Mouse (Mus musculus) myocyte (in vitro differentiated cells): ENCODE measurements around the gene Meis1. TPM values are rescaled to one million over a fixed set of nuclear protein-coding genes. Genes with fewer than 3 reads are reported as not detected.

Experiments used
- H3K27me3 ChIP-seq: one replicate; pipeline ENCODE4 v1.6.1; 2011; ENCODE audit not compliant: control insufficient read depth, insufficient read depth, insufficient read length
- H3K36me3 ChIP-seq: one replicate; pipeline ENCODE4 v1.6.1; 2011; ENCODE audit not compliant: control insufficient read depth, insufficient read depth
- H3K4me2 ChIP-seq: one replicate; pipeline ENCODE4 v1.6.1; 2011; ENCODE audit warnings: low read depth, control low read depth
- H3K4me3 ChIP-seq: one replicate; pipeline ENCODE4 v1.5.1; 2011; ENCODE audit warnings: mild to moderate bottlenecking, control low read depth, moderate library complexity
- H3K79me2 ChIP-seq: one replicate; pipeline ENCODE4 v1.6.1; 2011; ENCODE audit not compliant: control insufficient read depth, insufficient read depth
- H3ac ChIP-seq: one replicate; pipeline ENCODE4 v1.6.1; 2011; ENCODE audit not compliant: control insufficient read depth, insufficient read length
- CEBPB ChIP-seq: IDR thresholded peaks from 2 replicates; pipeline ENCODE4 v1.6.1; 2011; ENCODE audit warnings: mild to moderate bottlenecking, moderate library complexity; ENCODE audit not compliant: poor library complexity, insufficient read depth, severe bottlenecking
- E2F4 ChIP-seq: IDR thresholded peaks from one replicate; pipeline ENCODE4 v1.6.1; 2011; ENCODE audit warnings: mild to moderate bottlenecking, control low read depth, moderate library complexity; ENCODE audit not compliant: insufficient read depth
- MAX ChIP-seq: IDR thresholded peaks from one replicate; pipeline ENCODE4 v1.6.1; 2011; ENCODE audit warnings: low read depth, mild to moderate bottlenecking, control low read depth
- MYOD1 ChIP-seq, 3 experiments: IDR thresholded peaks; one replicate each; pipeline ENCODE4 v1.6.1; 2011; ENCODE audit warnings: control low read depth in 2 of 3, low read depth in 2 of 3, mild to moderate bottlenecking in 2 of 3, moderate library complexity in 1 of 3; ENCODE audit not compliant: insufficient read length in 2 of 3, control insufficient read depth in 1 of 3
- MYOG ChIP-seq, 3 experiments: IDR thresholded peaks; one replicate each; pipeline ENCODE4 v1.6.1; 2011; ENCODE audit warnings: control low read depth in 2 of 3, low read depth in 2 of 3, mild to moderate bottlenecking in 2 of 3; ENCODE audit not compliant: insufficient read length in 2 of 3, control insufficient read depth in 1 of 3, insufficient read depth in 1 of 3
- POLR2A ChIP-seq: IDR thresholded peaks from one replicate; pipeline ENCODE4 v1.6.1; 2011; ENCODE audit warnings: low read depth, mild to moderate bottlenecking, control low read depth, moderate library complexity; ENCODE audit not compliant: insufficient read length
- POLR2AphosphoS2 ChIP-seq: IDR thresholded peaks from one replicate; pipeline ENCODE4 v1.6.1; 2011; ENCODE audit warnings: low read depth, control low read depth; ENCODE audit not compliant: insufficient read length
- REST ChIP-seq: IDR thresholded peaks from one replicate; pipeline ENCODE4 v1.6.1; 2011; ENCODE audit warnings: mild to moderate bottlenecking, control low read depth, moderate library complexity; ENCODE audit not compliant: insufficient read depth, insufficient read length
- SRF ChIP-seq: IDR thresholded peaks from one replicate; pipeline ENCODE4 v1.6.1; 2011; ENCODE audit warnings: low read depth; ENCODE audit not compliant: control insufficient read depth, insufficient read length
- TCF12 ChIP-seq: IDR thresholded peaks from one replicate; pipeline ENCODE4 v1.6.1; 2011; ENCODE audit warnings: mild to moderate bottlenecking, control low read depth; ENCODE audit not compliant: poor library complexity, insufficient read depth, severe bottlenecking
- TCF3 ChIP-seq: IDR thresholded peaks from one replicate; pipeline ENCODE4 v1.6.1; 2011; ENCODE audit warnings: low read depth, control low read depth; ENCODE audit not compliant: insufficient read length
- USF1 ChIP-seq: IDR thresholded peaks from one replicate; pipeline ENCODE4 v1.6.1; 2011; ENCODE audit warnings: low read depth, mild to moderate bottlenecking, control low read depth, moderate library complexity
- polyA plus RNA-seq: library from polyadenylated mRNA; unstranded; fragments of >200 nt; fragmentation: generic; extraction: Trizol; gene quantifications from one replicate; pipeline ENCODE4 v1.2.1, GENCODE M21; 2012; ENCODE audit warnings: missing spikeins

Meis1 gene
- polyA plus RNA-seq, 1 experiment: 7.1 TPM

DNA sequence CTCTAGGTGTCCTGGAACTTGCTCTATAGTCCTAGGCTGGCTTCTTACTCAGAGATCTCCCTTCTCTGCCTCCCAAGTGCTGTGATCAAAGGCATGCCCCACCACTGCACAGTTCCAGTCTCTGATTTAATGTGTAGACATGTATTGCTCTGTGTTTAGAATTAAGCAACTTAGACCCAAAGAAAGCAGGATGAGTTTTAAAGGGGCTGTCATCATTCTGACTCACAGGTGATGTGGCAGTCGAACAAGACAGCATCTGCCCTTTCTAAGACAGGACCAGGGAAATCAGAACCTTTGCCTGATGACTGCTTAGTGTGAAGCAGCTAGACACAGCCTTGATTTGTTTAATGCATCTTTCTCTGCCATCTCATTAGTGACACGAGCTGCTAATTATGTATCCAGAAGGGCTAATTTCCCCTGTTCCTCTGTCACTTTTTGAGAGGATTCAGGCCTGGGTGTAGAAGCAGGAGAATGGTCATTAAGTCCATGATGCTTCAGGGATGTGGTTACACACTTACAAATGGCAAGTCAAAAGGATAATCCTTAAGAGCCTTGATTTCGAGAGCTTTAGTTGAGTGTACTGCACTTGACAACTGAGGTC lies 99.5 kb downstream of the Meis1 start:
- H3K4me3 ChIP-seq: no peak overlapping the region
- no peak overlapping the region for H3K4me2 ChIP-seq
- H3K79me2 ChIP-seq: no peaks in the 10 kb centered on the region
- H3ac ChIP-seq: no peak overlapping the region
- TF ChIP-seq POLR2A (no peak), SRF (no peak), MAX (no peak), MYOG (IDR thresholded peaks at IDR 0.05; ENCODE audit: control insufficient read depth in 1 of 3, insufficient read depth in 1 of 3, insufficient read length in 2 of 3, low read depth in 2 of 3) (no peak), USF1 (no peak), POLR2AphosphoS2 (no peak), REST (no peak), E2F4 (no peak), CEBPB (0 out of 2 replicates have a peak, but pooled peaks have one; percentile 11)
- no peaks in the 10 kb centered on the region for H3K36me3 ChIP-seq
- H3K27me3 ChIP-seq: no peaks in the 10 kb centered on the region

- no peaks in the 10 kb centered on the region for H3K36me3 ChIP-seq
- TF ChIP-seq TCF12: no peak
- no peak for TF ChIP-seq POLR2AphosphoS2
- TF ChIP-seq REST: no peak
- TF ChIP-seq POLR2A: no peak
- TF ChIP-seq MYOG (IDR thresholded peaks at IDR 0.05; ENCODE audit: control insufficient read depth in 1 of 3, insufficient read depth in 1 of 3, insufficient read length in 2 of 3, low read depth in 2 of 3): no peak
- TF ChIP-seq TCF3: no peak
- TF ChIP-seq SRF: no peak
- H3K4me2 ChIP-seq: no peak overlapping the region
- H3K27me3 ChIP-seq: no peaks in the 10 kb centered on the region
- no peak overlapping the region for H3K4me3 ChIP-seq
- H3ac ChIP-seq: no peak overlapping the region
- H3K79me2 ChIP-seq: no peaks in the 10 kb centered on the region
Observed at GRCm38 (mm10) chr11:18917887-18918286, 100.9 kb downstream of the Meis1 start.

DNA sequence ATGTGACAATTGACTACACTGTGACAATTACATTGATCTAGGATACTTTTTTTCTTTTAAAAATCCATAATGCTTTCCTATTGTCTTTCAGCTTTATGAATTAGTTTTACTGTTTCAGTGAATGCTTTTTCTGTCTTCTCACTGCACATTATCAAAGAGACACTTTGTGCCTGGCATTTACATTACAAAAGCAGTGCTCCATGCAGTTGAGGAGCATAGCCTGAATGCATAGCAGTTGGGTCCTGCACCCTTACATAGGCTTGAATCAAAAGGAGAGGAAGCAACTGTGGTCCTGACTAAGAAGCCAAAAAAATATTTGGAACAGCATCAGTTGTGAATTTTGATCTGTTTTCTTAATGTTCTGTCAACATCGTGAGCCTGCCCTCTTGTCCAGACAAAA lies 105.5 kb downstream of the Meis1 start:
- H3K27me3 ChIP-seq: no peaks in the 10 kb centered on the region
- TF ChIP-seq POLR2AphosphoS2 (no peak), E2F4 (no peak), TCF12 (no peak), TCF3 (no peak), USF1 (no peak), MAX (no peak)

DNA sequence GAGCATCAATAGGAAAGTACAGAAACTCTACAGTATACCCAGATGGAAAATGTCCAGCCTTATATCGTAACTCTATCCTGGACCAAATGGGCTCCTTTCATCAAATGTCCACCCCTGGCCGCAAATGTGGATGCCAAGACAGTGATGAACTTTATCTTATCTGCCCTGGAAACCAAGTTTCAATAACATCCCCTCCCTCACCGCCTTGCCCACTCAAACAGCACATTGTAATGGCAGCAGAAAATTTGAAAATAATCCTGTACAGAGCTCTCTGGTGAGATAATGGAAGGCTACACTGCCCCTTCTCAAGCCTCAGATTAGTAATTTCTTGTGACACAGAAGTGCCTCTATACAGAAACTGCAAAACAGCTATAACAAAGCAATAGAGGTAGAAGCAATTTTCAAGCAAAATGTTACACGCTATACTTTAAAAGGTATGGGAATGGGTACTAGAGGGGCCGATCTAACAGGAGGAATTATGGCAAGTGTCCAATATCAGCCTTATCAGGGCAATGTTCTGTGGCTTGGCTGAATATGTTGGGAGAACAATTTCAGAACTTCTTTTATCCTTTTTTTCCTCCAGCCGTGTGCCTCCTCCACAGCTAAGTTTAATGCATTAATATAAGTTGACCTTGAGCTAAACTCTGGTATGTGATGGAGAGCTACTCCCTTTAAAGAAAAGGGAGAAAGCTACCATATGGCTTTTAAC lies 106.3 kb downstream of the Meis1 start:
- Histone ChIP-seq H3K4me3 (no peak overlapping the region), H3ac (no peak overlapping the region), H3K36me3 (no peaks in the 10 kb centered on the region), H3K27me3 (no peaks in the 10 kb centered on the region), H3K4me2 (peak overlapping the region; percentile 1), H3K79me2 (no peaks in the 10 kb centered on the region)
- TF ChIP-seq TCF3 (no peak), USF1 (no peak), SRF (no peak), CEBPB (no peak), POLR2A (no peak), POLR2AphosphoS2 (no peak), REST (no peak), MYOD1 (IDR thresholded peaks at IDR 0.05; ENCODE audit: control insufficient read depth in 1 of 3, insufficient read length in 2 of 3, low read depth in 2 of 3) (no peak), E2F4 (no peak), TCF12 (no peak), MYOG (IDR thresholded peaks at IDR 0.05; ENCODE audit: control insufficient read depth in 1 of 3, insufficient read depth in 1 of 3, insufficient read length in 2 of 3, low read depth in 2 of 3) (no peak), MAX (no peak)

More for the DNA sequence above, 105.5 kb downstream of the Meis1 start:
- Histone ChIP-seq H3K4me3 (no peak overlapping the region), H3K36me3 (no peaks in the 10 kb centered on the region), H3K4me2 (no peak overlapping the region), H3ac (no peak overlapping the region), H3K79me2 (no peaks in the 10 kb centered on the region)

DNA sequence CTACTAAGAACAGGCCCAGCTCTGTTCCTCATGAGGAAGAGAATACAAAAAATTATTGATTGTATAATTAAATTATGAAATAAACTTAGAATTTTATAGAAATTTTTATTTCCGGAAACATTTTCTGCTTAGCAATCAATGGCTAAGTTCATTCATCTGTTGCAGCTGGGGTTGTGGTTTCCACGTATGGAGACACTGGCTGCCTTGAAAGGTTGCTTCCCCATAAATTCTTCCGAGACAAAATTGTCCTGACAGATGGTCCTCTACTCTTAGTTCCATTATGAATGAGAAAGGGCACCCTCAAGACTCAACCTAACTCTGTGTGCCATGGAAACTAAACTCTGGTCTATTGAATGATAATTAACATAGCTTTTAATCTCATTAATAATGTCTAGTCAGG lies 111.9 kb downstream of the Meis1 start:
- Histone ChIP-seq H3ac (no peak overlapping the region), H3K27me3 (no peaks in the 10 kb centered on the region), H3K4me2 (no peak overlapping the region), H3K79me2 (no peaks in the 10 kb centered on the region), H3K36me3 (no peaks in the 10 kb centered on the region), H3K4me3 (no peak overlapping the region)
- TF ChIP-seq POLR2A (no peak), MYOD1 (IDR thresholded peaks at IDR 0.05; ENCODE audit: control insufficient read depth in 1 of 3, insufficient read length in 2 of 3, low read depth in 2 of 3) (no peak), REST (no peak), POLR2AphosphoS2 (no peak), USF1 (no peak), TCF3 (no peak), MYOG (IDR thresholded peaks at IDR 0.05; ENCODE audit: control insufficient read depth in 1 of 3, insufficient read depth in 1 of 3, insufficient read length in 2 of 3, low read depth in 2 of 3) (no peak), MAX (no peak), TCF12 (no peak), E2F4 (no peak), SRF (no peak), CEBPB (no peak)
